Comparison of ENCODE assay signal across 11 mouse cellular contexts in genomic region chr19:41418786-41419185, GRCm38 (mm10).
"Had no signal": no experiment of that assay in that cellular context is flagged by ENCODE, and none has a peak within 500 bp of the region (broad histone marks: within the 10 kb centered on the region; RNA-seq: fewer than 3 reads in every experiment).

No protein-coding gene starts in this region.

- H3K4me1 ChIP-seq: liver, embryonic 15.5 days; lung, embryonic 15.5 days; midbrain, embryonic 12.5 days; midbrain, embryonic 15.5 days; neural tube, embryonic 12.5 days; stomach, embryonic 15.5 days had no signal

- H3K9me3 ChIP-seq: liver, embryonic 15.5 days; lung, embryonic 15.5 days; stomach, embryonic 15.5 days had no signal

- H3K27me3 ChIP-seq: liver, embryonic 15.5 days; lung, embryonic 15.5 days; midbrain, embryonic 12.5 days; midbrain, embryonic 15.5 days; neural tube, embryonic 12.5 days; stomach, embryonic 15.5 days had no signal

- ATAC-seq: midbrain, embryonic 15.5 days had no signal

- H3K4me3 ChIP-seq: liver, embryonic 15.5 days; lung, embryonic 15.5 days; midbrain, embryonic 12.5 days; midbrain, embryonic 15.5 days; neural tube, embryonic 12.5 days; stomach, embryonic 15.5 days had no signal

- DNase-seq: lung, adult 2 months; right cerebral cortex, postnatal 14 days; thymus, adult 2 months; thymus, postnatal 25 days; thymus, postnatal 4 days had no signal

- H3K36me3 ChIP-seq: liver, embryonic 15.5 days; lung, embryonic 15.5 days; midbrain, embryonic 12.5 days; midbrain, embryonic 15.5 days; neural tube, embryonic 12.5 days; stomach, embryonic 15.5 days had no signal
